Mouse (Mus musculus) forebrain, embryonic 11.5 days (tissue): ENCODE measurements at regions not wholly inside any gene's neighbourhood (a gene's known extent, or its start where the extent isn't known, plus 50 kb on each side); places are given as distances from the start of the nearest gene placed in this dataset.

Experiments used
- ATAC-seq: fragments of 200-750 bp; cut with Nextera tagmentation; replicated peaks from 2 replicates; pipeline ENCODE4 v1.8.0; 2017; ENCODE audit warnings: moderate TSS enrichment; ENCODE audit not compliant: low FRiP score
- DNase-seq: peaks from one replicate; pipeline ENCODE4 v3.0.0-alpha.2; 2017; ENCODE audit warnings: low spot score
- H3K27ac ChIP-seq: fragments of 300-500 bp; sonication (generic); 2 replicates; pipeline ENCODE4 v1.5.1; 2014; ENCODE audit warnings: low read depth, low read length
- H3K27me3 ChIP-seq: fragments of 300-500 bp; sonication (generic); 2 replicates; pipeline ENCODE4 v1.6.1; 2014; ENCODE audit warnings: mild to moderate bottlenecking, low read length, mixed read lengths; ENCODE audit not compliant: control insufficient read depth, insufficient read depth
- H3K36me3 ChIP-seq: fragments of 300-500 bp; sonication (generic); 2 replicates; pipeline ENCODE4 v1.6.1; 2014; ENCODE audit warnings: mild to moderate bottlenecking, low read length, moderate library complexity, mixed read lengths; ENCODE audit not compliant: control insufficient read depth, insufficient read depth
- H3K4me1 ChIP-seq: fragments of 300-500 bp; sonication (generic); replicated peaks from 2 replicates; pipeline ENCODE4 v1.6.1; 2014; ENCODE audit warnings: low read length, mixed read lengths; ENCODE audit not compliant: control insufficient read depth, insufficient read depth
- H3K4me2 ChIP-seq: fragments of 300-500 bp; sonication (generic); 2 replicates; pipeline ENCODE4 v1.6.1; 2014; ENCODE audit warnings: low read depth, mild to moderate bottlenecking, low read length, moderate library complexity, mixed read lengths; ENCODE audit not compliant: severe bottlenecking
- H3K4me3 ChIP-seq: fragments of 300-500 bp; sonication (generic); 2 replicates; pipeline ENCODE4 v1.5.1; 2014; ENCODE audit warnings: low read depth, low read length
- H3K9ac ChIP-seq: fragments of 300-500 bp; sonication (generic); 2 replicates; pipeline ENCODE4 v1.6.1; 2014; ENCODE audit warnings: low read length
- H3K9me3 ChIP-seq: fragments of 300-500 bp; sonication (generic); 2 replicates; pipeline ENCODE4 v1.6.1; 2016; ENCODE audit warnings: low read length, mixed read lengths; ENCODE audit not compliant: control insufficient read depth
- WGBS: fragments of 180-500 bp; shearing (Covaris S2); extraction: QIAGEN DNeasy Blood & Tissue Kit; methylation state at CpG from one replicate; pipeline ENCODE4 v1.1.7; 2014; 5-methylcytosine and 5-hydroxymethylcytosine counted together

DNA sequence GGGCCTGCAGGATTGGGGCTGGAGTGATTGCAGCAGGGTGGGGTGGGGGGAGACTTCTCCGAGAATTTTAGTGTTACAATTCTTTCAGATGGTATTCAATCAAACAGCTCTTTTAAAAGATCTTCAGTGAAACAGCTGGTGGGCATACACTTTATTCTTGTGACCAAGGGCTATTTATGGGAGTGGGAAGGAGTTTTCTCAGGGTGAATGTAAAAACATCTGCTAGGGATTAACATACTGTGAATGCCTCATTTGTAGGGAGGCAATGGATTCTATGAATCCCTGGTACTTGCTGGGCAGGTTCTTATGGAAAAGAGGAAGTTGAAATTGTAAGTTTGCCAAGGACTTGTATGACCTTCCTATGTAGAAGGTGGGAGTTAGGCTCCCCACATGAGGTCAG is 134.5 kb downstream of the 4930444P10Rik start:
- Histone ChIP-seq H3K27ac (no peak overlapping the region), H3K27me3 (no peaks in the 10 kb centered on the region), H3K4me1 (no peaks in the 10 kb centered on the region), H3K9ac (no peak overlapping the region), H3K9me3 (no peaks in the 10 kb centered on the region), H3K4me2 (no peak overlapping the region), H3K4me3 (no peak overlapping the region), H3K36me3 (no peaks in the 10 kb centered on the region)
- ATAC-seq (no peak), DNase-seq (no peak)
- WGBS = 64% methylated on average over 1 of the region's 1 CpGs

DNA sequence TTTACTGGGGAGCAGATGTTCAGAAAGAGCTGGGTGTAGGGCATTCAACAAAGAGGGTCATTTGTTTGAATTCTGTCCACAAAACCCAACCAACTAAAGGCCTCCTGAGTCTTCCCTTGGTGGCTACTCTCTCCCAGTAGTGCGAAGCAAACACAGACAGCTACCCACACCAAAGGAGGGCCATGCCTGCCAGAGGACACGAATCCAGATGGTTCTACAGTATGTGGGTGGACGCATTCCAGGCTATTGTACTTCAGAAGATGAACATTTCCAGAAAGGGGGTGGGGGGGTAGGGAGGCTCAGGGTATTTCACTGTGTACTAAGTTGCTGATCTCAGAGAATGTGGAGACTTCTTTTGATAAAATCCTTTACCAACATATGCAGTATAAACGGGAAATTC is 149.5 kb downstream of the 4930444P10Rik start:
- Histone ChIP-seq H3K4me1 (no peaks in the 10 kb centered on the region), H3K9me3 (no peaks in the 10 kb centered on the region), H3K27me3 (no peaks in the 10 kb centered on the region), H3K9ac (no peak overlapping the region), H3K36me3 (no peaks in the 10 kb centered on the region), H3K27ac (no peak overlapping the region), H3K4me2 (no peak overlapping the region), H3K4me3 (no peak overlapping the region)
- DNase-seq (no peak), ATAC-seq (no peak)
- WGBS = 77% methylated on average over 4 of the region's 4 CpGs

DNA sequence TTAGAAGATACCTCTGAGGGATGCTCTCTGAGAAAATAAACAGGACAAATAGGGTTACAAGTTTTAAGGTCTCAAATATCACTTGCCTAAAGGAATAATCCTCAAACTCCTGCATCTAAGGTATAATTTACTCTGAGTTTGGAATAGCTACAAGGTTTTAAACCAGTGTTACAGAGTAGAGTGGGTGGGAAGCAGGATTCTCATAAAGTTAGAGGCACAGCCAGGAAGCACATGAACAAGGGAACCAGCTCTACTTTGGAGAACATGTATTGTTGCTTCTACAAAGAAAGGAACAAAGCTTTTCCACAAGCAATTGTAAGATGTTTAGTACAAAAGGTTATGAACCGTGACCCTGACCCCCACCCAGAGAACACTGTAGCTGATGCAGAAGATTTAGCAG is 150.1 kb downstream of the 4930444P10Rik start:
- Histone ChIP-seq H3K4me1 (no peaks in the 10 kb centered on the region), H3K36me3 (no peaks in the 10 kb centered on the region), H3K4me2 (no peak overlapping the region), H3K9ac (no peak overlapping the region), H3K9me3 (no peaks in the 10 kb centered on the region), H3K27ac (no peak overlapping the region), H3K27me3 (no peaks in the 10 kb centered on the region), H3K4me3 (no peak overlapping the region)
- DNase-seq = no peak
- 69% methylated on average over 1 of the region's 1 CpGs for WGBS
- ATAC-seq = no peak
